Mouse (Mus musculus) thymus, adult 2 months (tissue): ENCODE measurements around the gene Mycbp2.
A peak's percentile ranks its signal among the peaks of the same experiment; 100 is the strongest.

Source experiments
- CTCF ChIP-seq: fragments of 200-500 bp; IDR thresholded peaks from 2 replicates; pipeline ENCODE4 v1.5.1; 2012; ENCODE audit warnings: mild to moderate bottlenecking, control low read depth, low read length, moderate library complexity, borderline replicate concordance; ENCODE audit not compliant: control insufficient read depth, poor library complexity, insufficient read depth; ENCODE audit errors: extremely low read depth
- POLR2A ChIP-seq: fragments of 200-500 bp; IDR thresholded peaks from 2 replicates; pipeline ENCODE4 v1.6.1; 2012; ENCODE audit warnings: mild to moderate bottlenecking, low read length, control low read depth, moderate library complexity; ENCODE audit not compliant: control insufficient read depth, poor library complexity, insufficient read depth; ENCODE audit errors: extremely low read depth

DNA sequence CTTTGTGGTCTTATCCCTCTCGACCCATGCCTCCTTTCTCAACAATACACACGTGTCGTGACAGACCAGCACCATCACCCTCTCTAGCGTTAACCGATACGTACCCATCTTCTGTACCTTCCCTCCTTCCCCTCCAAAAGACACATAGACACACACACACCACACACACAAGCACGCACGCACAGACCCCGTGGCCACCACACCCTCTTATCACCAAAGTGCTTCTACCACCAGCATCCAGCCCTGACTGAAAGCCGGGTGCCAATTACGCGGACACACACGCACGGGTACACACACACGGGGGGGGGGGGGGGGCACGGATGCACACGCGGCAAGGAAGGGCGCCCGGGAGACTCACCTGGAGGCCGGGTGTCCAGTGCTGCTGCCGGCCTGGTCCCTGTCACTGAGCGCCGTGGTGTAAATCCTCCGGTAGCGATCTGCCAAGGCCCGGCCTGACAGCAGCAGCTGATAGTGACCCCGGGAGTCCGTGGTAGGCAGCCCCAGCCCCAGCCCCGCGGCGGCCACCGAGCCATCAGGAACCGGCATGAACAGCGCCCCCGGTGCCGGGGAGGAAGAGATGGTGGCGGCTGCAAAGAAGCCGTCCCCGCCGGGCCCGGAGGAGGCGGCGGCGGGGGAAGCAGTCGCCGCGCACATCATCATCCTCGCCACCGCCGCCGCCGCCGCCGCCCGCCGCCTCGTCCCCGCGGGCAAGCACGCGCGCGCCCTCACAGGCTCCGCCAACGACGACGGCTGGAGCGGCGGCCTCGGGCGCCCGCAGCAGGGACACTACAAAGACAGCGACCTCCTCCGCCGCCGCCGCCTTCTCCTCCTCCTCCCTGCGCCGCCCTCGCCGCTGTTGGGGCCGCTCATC lies 521 bp downstream of the Mycbp2 start:
- TF ChIP-seq CTCF (peak; percentile 40; the same call in 1 of the 2 replicates), POLR2A (no peak)
